Mouse (Mus musculus): ENCODE data around the gene Rarg.

DNA sequence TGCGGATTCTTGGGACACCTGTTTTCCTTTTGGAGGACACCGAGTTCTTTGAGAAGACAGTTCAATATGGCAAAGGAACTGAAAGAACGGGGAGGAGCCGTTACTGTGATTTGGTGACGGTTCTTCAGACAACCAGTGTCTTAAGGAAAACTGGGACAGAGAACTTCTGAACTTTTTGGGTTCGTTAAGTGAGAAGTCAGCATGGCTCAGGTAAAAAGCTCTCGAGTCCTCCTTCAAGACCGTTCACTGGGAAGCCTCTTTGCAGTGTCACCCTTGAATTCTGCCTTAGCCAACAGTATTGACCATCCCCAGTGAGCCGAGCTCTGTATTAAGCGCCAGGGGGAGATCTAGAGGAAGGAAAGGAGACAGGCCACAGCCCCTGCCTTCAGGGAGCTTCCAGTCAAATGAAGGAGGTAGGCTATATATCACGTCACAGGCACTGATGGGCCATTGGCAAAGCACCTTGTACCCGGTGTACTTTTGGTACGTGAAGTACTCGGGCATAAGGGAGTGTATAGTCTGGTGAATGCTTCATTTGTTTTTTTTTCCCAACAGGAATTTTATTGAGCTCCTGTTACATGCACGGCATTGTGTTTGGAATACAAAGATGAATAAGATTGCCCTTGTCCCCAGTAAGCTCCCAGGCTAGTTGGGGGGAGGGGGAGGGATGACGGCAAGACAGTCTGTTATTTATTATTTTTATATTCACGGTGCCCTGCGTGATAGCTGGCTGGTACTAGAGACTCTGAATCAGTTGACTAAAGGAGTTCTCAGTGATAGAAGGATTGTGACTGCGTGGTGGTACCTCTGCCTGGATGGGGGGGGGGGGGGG is 52.4 kb downstream of the Rarg start, which contains the start of gene Csad:
- TF ChIP-seq CTCF (conservative IDR thresholded peaks at IDR 0.05; ENCODE audit: insufficient read depth, insufficient read length, low read depth, low read length) (no peak), POLR2A (IDR thresholded peaks at IDR 0.05; ENCODE audit: low read depth, low read length) (no peak)

Data from kidney, adult 2 months (tissue).